Mouse (Mus musculus) CH12.LX (cell line): ENCODE data around the gene Plau.

ENCODE experiments used
- CTCF ChIP-seq, 2 experiments: IDR thresholded peaks in 1 of 2; conservative IDR thresholded peaks in 1 of 2; 2 replicates each; pipeline ENCODE4 v1.5.1; 2011 to 2012; ENCODE audit warnings: low read depth in 2 of 2, low read length in 2 of 2, improper control_type of control experiment in 1 of 2, inconsistent platforms in 1 of 2, mild to moderate bottlenecking in 1 of 2, moderate library complexity in 1 of 2
- EP300 ChIP-seq: IDR thresholded peaks from 2 replicates; pipeline ENCODE4 v1.6.1; 2011; ENCODE audit warnings: low read length, improper control_type of control experiment
- ETS1 ChIP-seq: conservative IDR thresholded peaks from 2 replicates; pipeline ENCODE4 v1.6.1; 2012; ENCODE audit warnings: low read depth, mild to moderate bottlenecking, inconsistent platforms, low read length, improper control_type of control experiment, moderate library complexity
- MAFK ChIP-seq: IDR thresholded peaks from 2 replicates; pipeline ENCODE4 v1.6.1; 2011; ENCODE audit warnings: low read length, improper control_type of control experiment; ENCODE audit not compliant: insufficient replicate concordance
- POLR2A ChIP-seq: IDR thresholded peaks from 2 replicates; pipeline ENCODE4 v1.6.1; 2011; ENCODE audit warnings: low read depth, mild to moderate bottlenecking, improper control_type of control experiment, low read length
- SMC3 ChIP-seq: IDR thresholded peaks from 2 replicates; pipeline ENCODE4 v1.6.1; 2011; ENCODE audit warnings: low read depth, low read length, improper control_type of control experiment
- USF1 ChIP-seq: IDR thresholded peaks from 2 replicates; pipeline ENCODE4 v1.6.1; 2014; ENCODE audit warnings: low read depth, mild to moderate bottlenecking, inconsistent platforms, low read length, improper control_type of control experiment
- USF2 ChIP-seq: conservative IDR thresholded peaks from 2 replicates; pipeline ENCODE4 v1.6.1; 2011; ENCODE audit warnings: low read depth, low read length, improper control_type of control experiment

DNA sequence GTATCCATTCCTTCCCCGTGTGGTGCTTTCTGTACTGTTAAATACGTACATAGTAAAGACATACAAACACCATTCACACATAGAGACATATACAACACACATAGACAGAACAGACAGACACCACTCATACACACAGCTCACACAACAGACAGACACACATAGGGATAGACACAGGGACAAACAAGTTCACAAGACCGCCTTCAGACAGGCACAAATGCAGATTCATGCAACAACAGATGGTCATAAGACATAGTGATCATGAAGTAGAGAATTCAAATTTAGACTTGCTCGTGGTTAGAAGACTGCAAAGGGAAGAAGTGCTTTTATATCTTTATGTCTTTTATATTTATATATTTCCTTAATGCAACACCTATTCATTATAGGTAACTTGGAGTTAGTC is 2.9 kb upstream of the Plau start:
- no peak for TF ChIP-seq MAFK
- TF ChIP-seq USF1: no peak
- no peak for TF ChIP-seq ETS1
- no peak for TF ChIP-seq USF2
- TF ChIP-seq CTCF (conservative IDR thresholded peaks at IDR 0.05 in 1 of 2, IDR thresholded peaks at IDR 0.05 in 1 of 2; ENCODE audit: low read depth in 2 of 2, low read length in 2 of 2): no peak
- no peak for TF ChIP-seq EP300
- TF ChIP-seq POLR2A: no peak
- TF ChIP-seq SMC3: no peak
